Mouse (Mus musculus): ENCODE results near the gene Elp1.
A peak's percentile ranks its signal among the peaks of the same experiment; 100 is the strongest.

Elp1 gene

DNA sequence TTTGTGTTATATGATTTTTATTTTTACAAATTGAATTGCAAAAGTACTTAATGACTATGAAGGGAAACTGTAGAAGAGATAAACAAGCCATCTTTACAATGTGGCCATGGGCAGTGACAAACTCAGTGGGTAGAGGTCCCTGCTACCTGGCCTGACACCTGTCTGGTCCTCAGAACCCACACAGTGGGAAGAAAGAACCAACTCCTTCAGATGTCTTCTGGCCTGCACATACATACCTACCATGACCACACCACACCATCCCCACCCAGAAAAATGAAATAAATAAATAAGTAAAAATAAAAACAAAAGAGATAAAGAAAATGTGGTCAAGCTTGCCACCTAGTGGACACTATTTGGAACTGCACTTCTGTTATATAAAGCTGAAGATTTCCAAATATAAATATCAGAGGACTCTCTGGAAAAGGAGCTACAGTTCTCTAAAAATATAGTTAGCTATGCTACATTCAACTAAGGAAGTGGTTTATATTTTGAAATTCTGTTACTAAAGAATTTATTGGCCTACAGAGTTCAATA lies 18.0 kb upstream of the Elp1 start:
- peak; percentile 55 for DNase-seq (ENCODE audit: low read depth, low spot score)
- H3K36me3 ChIP-seq (ENCODE audit: control insufficient read depth, insufficient read depth, low read length, poor library complexity, severe bottlenecking), result no peaks in the 10 kb centered on the region
- H3K27me3 ChIP-seq (ENCODE audit: control insufficient read depth, insufficient read depth, low read length, poor library complexity, severe bottlenecking), result no peaks in the 10 kb centered on the region

DNA sequence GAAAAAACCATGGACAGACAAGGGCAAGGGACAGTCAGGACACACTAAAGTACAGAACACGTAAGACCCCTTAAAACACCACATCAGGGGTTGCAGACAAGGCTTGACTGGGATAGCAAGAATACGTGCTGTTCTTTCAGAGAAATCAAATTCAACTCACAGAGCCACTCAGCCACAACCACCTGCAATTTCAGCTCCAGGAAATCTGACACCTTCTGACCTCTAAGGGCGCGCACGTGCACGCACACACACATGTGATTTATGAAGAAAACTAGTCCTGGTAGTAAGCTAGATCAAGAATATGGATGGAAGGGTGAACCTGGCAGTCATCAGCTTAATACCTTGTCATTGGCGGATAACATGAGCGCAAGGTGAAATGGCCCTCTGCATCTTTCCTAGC lies 13.0 kb upstream of the Elp1 start:
- no peaks in the 10 kb centered on the region for H3K36me3 ChIP-seq (ENCODE audit: control insufficient read depth, insufficient read depth, low read length, poor library complexity, severe bottlenecking)
- no peak for DNase-seq (ENCODE audit: low read depth, low spot score)
- no peaks in the 10 kb centered on the region for H3K27me3 ChIP-seq (ENCODE audit: control insufficient read depth, insufficient read depth, low read length, poor library complexity, severe bottlenecking)

DNA sequence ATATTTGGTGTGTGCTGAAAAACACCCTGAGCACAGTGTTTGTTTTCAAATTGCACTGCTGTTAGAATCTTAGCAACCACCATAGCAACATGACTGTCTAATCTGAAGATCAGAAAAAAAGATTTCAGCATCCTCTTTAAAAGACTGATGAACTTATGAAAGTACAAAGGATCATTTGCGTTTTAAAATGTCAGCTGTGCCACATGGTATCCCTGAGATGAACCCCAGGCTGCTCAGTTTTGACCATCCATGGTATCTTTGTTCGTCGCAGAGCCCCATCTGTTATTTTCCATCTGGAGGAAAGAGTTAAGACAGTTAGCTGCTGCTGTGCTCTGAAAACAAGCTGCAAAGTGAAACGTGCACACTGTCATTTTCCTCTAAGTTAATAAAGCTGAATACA lies 10.0 kb upstream of the Elp1 start:
- DNase-seq (ENCODE audit: low read depth, low spot score), result no peak
- no peaks in the 10 kb centered on the region; the same call in 1 of the 2 replicates for H3K36me3 ChIP-seq (ENCODE audit: control insufficient read depth, insufficient read depth, low read length, poor library complexity, severe bottlenecking)
- no peaks in the 10 kb centered on the region for H3K27me3 ChIP-seq (ENCODE audit: control insufficient read depth, insufficient read depth, low read length, poor library complexity, severe bottlenecking)

DNA sequence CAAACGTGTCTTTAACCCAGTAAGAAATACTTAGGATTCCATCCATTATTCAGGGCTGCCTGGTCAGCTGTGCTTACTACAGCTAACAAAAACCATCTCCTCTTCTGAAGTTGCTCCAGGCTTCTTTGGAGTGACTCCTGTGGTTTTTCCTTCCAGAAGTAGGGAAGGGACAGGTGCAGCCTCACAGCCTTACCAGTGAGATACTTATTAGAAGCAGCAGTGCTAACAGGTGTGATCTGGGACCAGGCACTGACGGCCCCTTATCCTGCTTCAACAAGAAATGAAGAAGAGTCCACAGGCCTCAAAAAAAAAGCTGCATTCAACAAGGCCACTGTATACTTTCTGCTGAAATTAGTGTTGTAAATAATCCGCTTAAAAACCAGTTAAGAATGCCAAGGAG lies 9.5 kb upstream of the Elp1 start:
- no peaks in the 10 kb centered on the region for H3K27me3 ChIP-seq (ENCODE audit: control insufficient read depth, insufficient read depth, low read length, poor library complexity, severe bottlenecking)
- no peaks in the 10 kb centered on the region; the same call in 1 of the 2 replicates for H3K36me3 ChIP-seq (ENCODE audit: control insufficient read depth, insufficient read depth, low read length, poor library complexity, severe bottlenecking)
- no peak for DNase-seq (ENCODE audit: low read depth, low spot score)

DNA sequence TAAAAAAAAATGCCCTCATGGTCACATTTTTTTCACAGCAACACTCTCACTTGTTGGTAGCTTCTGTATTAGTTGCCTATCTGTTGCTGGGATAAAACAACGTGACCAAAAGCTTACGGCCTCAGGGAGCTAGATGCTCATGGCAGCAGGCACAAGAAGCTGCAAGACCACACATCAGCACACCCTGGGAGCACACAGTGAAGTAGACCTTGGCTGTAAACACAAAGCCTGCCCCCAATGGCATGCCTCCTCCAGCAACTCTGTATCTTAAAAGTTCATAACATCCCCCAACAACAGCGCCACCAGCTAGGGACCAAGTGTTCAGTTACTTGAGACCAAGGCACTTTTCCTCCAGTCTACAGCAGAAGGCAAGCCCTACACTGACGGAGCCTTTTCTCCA lies 6.9 kb upstream of the Elp1 start:
- no peaks in the 10 kb centered on the region for H3K27me3 ChIP-seq (ENCODE audit: control insufficient read depth, insufficient read depth, low read length, poor library complexity, severe bottlenecking)

DNA sequence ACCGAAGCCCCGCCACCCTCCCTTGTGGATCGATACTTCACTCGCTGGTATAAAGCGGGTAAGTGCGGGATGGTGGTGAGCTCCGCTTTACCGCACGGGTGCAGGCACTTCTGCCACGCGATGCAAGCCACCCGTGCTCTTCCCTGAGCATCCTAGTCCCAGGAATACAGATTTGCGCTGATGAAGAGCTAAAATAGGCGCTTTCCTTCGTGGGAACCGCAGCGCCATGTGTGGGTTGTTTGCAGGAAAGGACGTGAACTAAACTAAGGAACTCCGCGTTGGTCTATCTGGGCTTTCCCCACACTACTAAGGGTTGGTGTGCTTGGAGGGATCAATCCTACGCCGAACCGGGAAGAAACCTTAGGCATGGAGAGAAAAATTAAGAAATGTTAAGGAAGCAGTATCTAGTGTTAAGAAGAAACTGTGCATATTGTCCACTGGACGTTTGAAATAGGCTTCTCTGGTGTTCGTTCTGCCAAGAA lies 579 bp upstream of the Elp1 start:
- peaks cover 1% of the 10 kb centered on the region for H3K36me3 ChIP-seq (ENCODE audit: control insufficient read depth, insufficient read depth, low read length, poor library complexity, severe bottlenecking)
- no peak for DNase-seq (ENCODE audit: low read depth, low spot score)
- H3K27me3 ChIP-seq (ENCODE audit: control insufficient read depth, insufficient read depth, low read length, poor library complexity, severe bottlenecking), result no peaks in the 10 kb centered on the region

More for the DNA sequence above, 6.9 kb upstream of the Elp1 start:
- no peak for DNase-seq (ENCODE audit: low read depth, low spot score)
- H3K36me3 ChIP-seq (ENCODE audit: control insufficient read depth, insufficient read depth, low read length, poor library complexity, severe bottlenecking), result no peaks in the 10 kb centered on the region; the same call in none of the 2 replicates

DNA sequence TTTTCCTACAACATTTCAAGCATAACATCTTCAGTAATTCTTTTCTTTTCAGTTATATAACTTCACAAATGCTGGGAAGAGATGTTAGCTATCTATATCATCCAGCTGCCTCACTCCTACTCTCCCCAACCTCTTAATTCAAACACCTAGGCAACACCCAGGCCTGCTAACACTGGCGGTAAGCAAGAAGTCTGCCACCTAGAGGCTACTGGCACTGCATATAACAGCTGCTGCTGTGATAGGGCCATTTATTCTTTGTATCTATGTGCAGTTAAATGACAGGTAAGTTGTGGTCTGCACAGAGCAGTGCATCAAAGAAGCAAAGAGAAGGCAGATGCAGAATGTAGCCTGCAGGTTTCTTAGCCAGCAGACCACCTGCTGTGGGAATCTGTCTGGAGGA lies 10.8 kb downstream of the Elp1 start:
- DNase-seq (ENCODE audit: low read depth, low spot score), result peak; percentile 11
- Histone ChIP-seq H3K36me3 (ENCODE audit: control insufficient read depth, insufficient read depth, low read length, poor library complexity, severe bottlenecking) (peaks cover 8% of the 10 kb centered on the region), H3K27me3 (ENCODE audit: control insufficient read depth, insufficient read depth, low read length, poor library complexity, severe bottlenecking) (no peaks in the 10 kb centered on the region)

DNA sequence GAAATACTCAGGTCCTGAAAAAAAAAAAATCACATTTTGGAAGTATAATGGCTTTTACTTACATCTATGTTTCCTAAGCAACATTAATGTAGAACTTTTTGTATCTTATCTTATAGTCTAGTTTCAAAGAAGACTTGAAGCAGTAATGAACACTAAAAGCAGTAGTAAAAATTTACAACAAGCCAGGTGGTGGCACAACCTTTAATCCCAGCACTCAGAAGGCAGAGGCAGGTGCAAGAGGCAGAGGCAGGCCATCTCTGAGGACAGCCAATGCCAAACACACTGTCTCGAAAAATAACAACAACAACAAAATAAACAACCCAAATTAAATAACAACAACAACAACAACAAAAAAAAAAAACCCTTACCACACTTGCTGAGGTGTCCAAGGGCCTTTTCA lies 31.1 kb downstream of the Elp1 start:
- peaks cover 17% of the 10 kb centered on the region for H3K36me3 ChIP-seq (ENCODE audit: control insufficient read depth, insufficient read depth, low read length, poor library complexity, severe bottlenecking)
- no peaks in the 10 kb centered on the region for H3K27me3 ChIP-seq (ENCODE audit: control insufficient read depth, insufficient read depth, low read length, poor library complexity, severe bottlenecking)
- DNase-seq (ENCODE audit: low read depth, low spot score), result no peak

DNA sequence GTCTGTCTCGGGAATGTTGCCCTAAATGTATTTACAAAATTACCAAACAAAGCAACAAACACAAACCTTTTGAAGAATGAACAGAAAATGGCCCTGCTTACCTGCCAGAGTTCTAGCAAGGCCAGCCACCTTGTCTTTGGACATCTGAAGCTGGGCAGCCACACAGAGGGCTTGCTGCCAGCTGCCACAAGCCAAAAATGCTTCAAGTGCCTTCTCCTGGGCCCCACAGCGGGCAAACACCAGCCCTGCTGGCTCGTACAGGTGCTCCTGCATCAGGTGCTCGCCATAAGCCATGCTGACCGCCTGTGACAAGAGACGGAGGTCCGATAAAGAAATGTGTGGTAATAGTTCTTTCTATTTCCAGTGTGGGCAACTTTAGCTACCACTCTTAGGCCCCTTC lies 33.2 kb downstream of the Elp1 start:
- no peak for DNase-seq (ENCODE audit: low read depth, low spot score)
- H3K27me3 ChIP-seq (ENCODE audit: control insufficient read depth, insufficient read depth, low read length, poor library complexity, severe bottlenecking), result no peaks in the 10 kb centered on the region
- H3K36me3 ChIP-seq (ENCODE audit: control insufficient read depth, insufficient read depth, low read length, poor library complexity, severe bottlenecking), result peaks cover 20% of the 10 kb centered on the region

DNA sequence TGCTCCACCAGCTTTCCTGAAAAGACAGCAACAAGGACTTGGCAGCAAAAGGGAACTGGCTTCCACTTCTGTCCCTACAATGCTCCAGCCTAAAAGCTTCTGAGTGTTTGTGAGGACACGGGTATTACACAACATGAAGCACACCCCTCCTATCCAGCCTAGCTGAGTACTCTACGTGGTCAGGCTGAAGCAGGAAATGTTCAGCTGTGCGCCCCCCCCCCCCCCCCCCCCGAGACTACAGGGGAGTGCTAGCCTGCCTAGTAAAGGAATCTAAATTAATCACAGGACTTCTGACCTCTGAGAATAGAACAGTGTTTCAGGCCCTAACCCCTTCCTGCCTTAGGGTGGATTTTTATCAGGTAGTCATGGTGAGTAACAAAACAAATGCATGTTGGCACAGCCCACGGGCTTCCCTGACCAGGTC lies 34.3 kb downstream of the Elp1 start:
- Histone ChIP-seq H3K36me3 (ENCODE audit: control insufficient read depth, insufficient read depth, low read length, poor library complexity, severe bottlenecking) (peaks cover 16% of the 10 kb centered on the region), H3K27me3 (ENCODE audit: control insufficient read depth, insufficient read depth, low read length, poor library complexity, severe bottlenecking) (no peaks in the 10 kb centered on the region)
- no peak for DNase-seq (ENCODE audit: low read depth, low spot score)

DNA sequence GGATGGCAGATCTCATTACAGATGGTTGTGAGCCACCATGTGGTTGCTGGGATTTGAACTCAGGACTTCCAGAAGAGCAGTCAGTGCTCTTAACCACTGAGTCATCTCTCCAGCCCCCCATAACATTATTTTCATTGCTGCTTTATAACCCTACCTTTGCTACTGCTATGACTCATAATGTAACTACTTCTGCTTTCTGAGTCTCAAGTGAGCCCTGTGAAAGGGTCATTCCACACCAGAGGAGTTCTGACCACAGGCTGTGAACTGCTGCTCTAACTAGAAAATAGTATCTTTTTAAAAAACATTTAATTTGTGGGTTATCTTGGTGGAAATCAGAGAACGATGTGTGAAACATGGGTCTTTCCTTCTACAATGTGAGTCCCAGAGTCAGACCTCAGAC lies 44.4 kb downstream of the Elp1 start:
- Histone ChIP-seq H3K36me3 (ENCODE audit: control insufficient read depth, insufficient read depth, low read length, poor library complexity, severe bottlenecking) (peaks cover 18% of the 10 kb centered on the region), H3K27me3 (ENCODE audit: control insufficient read depth, insufficient read depth, low read length, poor library complexity, severe bottlenecking) (no peaks in the 10 kb centered on the region)
- peak; percentile 6 for DNase-seq (ENCODE audit: low read depth, low spot score)

DNA sequence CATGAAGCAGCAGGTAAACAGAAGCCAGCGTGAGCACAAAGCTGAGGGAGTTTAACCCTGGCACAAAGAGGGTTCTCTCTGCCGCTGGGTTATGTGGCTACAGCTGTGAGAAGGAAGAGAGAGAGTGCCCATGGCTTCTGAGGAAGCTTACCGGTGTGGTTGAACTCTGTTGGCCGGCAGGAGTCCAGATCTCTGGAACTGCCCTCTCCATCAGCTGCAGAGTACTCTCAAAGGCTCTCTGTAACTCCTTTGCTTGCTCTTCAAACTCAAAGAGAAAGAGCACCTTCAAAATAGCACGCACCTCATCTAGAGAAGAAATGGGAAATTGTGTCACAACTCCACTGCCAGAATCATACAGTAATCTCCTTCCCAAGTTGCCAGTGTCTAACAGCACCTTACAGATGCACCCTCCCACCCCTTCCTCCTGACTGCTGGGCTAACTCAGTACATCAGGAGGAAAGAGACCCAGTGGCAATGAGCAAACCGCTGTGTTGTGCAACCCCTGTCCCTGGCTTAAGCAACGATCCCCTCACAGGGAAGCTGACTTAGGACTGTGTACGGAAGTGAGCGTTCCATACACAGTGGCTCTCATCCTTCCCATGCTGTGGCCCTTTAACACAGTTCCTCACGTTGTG lies 45.0 kb downstream of the Elp1 start:
- Histone ChIP-seq H3K36me3 (ENCODE audit: control insufficient read depth, insufficient read depth, low read length, poor library complexity, severe bottlenecking) (peaks cover 18% of the 10 kb centered on the region), H3K27me3 (ENCODE audit: control insufficient read depth, insufficient read depth, low read length, poor library complexity, severe bottlenecking) (no peaks in the 10 kb centered on the region)
- DNase-seq (ENCODE audit: low read depth, low spot score), result no peak

DNA sequence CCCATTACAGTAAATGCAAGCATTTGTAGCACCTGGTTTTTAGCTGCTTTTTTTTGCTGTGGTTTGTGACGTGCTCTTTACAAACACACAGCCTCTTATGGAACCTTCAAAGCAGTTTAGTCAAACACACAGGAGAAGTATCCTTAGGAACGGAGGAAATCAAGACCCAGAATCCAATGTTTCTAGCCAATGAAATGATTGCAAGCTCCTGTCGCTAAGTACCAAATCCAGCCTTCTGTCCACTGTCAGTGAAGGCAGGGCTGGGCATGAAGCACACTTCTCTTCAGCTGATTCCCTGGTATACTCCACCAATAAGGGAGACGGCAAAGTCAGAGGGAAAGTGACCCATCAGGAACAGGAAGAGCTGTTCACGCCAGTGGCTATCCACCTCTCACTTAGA lies 46.1 kb downstream of the Elp1 start:
- Histone ChIP-seq H3K36me3 (ENCODE audit: control insufficient read depth, insufficient read depth, low read length, poor library complexity, severe bottlenecking) (peaks cover 16% of the 10 kb centered on the region), H3K27me3 (ENCODE audit: control insufficient read depth, insufficient read depth, low read length, poor library complexity, severe bottlenecking) (no peaks in the 10 kb centered on the region)
- no peak for DNase-seq (ENCODE audit: low read depth, low spot score)

DNA sequence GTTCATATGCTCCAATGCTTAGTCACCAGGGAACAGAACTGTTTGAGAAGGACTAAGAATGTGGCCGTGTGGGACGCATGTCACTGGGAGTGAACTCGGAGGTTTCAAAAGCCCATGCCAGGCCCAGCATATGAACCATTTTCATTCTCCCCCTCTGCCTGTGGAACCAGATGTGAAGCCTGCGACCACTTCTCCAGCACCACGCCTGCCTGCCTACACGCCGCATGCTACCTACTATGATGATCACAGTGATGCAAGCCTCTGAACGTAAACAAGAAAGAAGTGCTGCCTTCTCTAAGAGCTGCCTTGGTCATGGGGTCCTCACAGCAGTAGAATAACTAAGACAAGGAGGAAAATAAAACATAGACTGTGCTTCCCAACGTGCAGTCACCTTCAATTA lies 54.7 kb downstream of the Elp1 start:
- no peak for DNase-seq (ENCODE audit: low read depth, low spot score)
- H3K36me3 ChIP-seq (ENCODE audit: control insufficient read depth, insufficient read depth, low read length, poor library complexity, severe bottlenecking), result no peaks in the 10 kb centered on the region
- H3K27me3 ChIP-seq (ENCODE audit: control insufficient read depth, insufficient read depth, low read length, poor library complexity, severe bottlenecking), result no peaks in the 10 kb centered on the region

DNA sequence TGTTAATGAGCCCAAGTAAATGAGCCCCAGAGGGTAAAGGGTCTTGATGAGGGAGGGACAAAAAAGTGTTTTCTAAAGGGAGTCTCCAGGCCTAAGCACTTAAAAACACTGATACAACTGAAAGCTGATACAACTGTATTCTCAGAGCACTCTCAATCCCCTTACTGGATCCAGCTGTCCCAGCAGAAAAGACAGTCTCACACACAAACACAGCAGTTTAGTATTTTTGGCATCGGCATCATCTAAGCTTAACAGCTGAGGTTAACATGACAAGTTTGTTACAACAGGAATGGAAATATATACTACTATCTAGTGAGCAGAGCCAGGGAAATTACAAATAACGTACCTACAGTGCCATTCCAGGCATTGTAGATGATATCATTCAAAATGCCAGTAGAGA lies 55.8 kb downstream of the Elp1 start:
- no peaks in the 10 kb centered on the region for H3K27me3 ChIP-seq (ENCODE audit: control insufficient read depth, insufficient read depth, low read length, poor library complexity, severe bottlenecking)
- no peak for DNase-seq (ENCODE audit: low read depth, low spot score)

More for the DNA sequence above, 55.8 kb downstream of the Elp1 start:
- no peaks in the 10 kb centered on the region for H3K36me3 ChIP-seq (ENCODE audit: control insufficient read depth, insufficient read depth, low read length, poor library complexity, severe bottlenecking)
